Mouse (Mus musculus) cortical plate, adult 2 months (tissue): ENCODE data around the gene Spag7. TPM values are rescaled to one million over a fixed set of nuclear protein-coding genes. Genes with fewer than 3 reads are reported as not detected.

Experiments
- H3K27ac ChIP-seq: fragments of 200-500 bp; 2 replicates; pipeline ENCODE4 v1.5.1; 2012; ENCODE audit warnings: low read length, control low read depth, inconsistent platforms; ENCODE audit not compliant: insufficient read depth
- H3K4me1 ChIP-seq: fragments of 200-500 bp; 2 replicates; pipeline ENCODE4 v1.6.1; 2011; ENCODE audit warnings: low read length; ENCODE audit not compliant: control insufficient read depth, insufficient read depth
- H3K4me3 ChIP-seq: fragments of 200-500 bp; 2 replicates; pipeline ENCODE4 v1.5.1; 2011; ENCODE audit warnings: mild to moderate bottlenecking, low read length, control low read depth; ENCODE audit not compliant: insufficient read depth
- CTCF ChIP-seq: fragments of 200-500 bp; IDR thresholded peaks from 2 replicates; pipeline ENCODE4 v1.5.1; 2011; ENCODE audit warnings: mild to moderate bottlenecking, control low read depth, low read length; ENCODE audit not compliant: insufficient read depth; ENCODE audit errors: extremely low read depth
- POLR2A ChIP-seq: fragments of 200-500 bp; IDR thresholded peaks from 2 replicates; pipeline ENCODE4 v1.6.1; 2011; ENCODE audit warnings: mild to moderate bottlenecking, low read length, control low read depth; ENCODE audit not compliant: insufficient read depth; ENCODE audit errors: extremely low read depth
- polyA plus RNA-seq: library from polyadenylated mRNA; depleted of rRNA; stranded (reverse); fragments of >200 nt; gene quantifications from 2 replicates; pipeline ENCODE4 v1.2.3, GENCODE M21; 2012

Spag7 gene
- polyA plus RNA-seq, 1 experiment: 74.5 TPM

DNA sequence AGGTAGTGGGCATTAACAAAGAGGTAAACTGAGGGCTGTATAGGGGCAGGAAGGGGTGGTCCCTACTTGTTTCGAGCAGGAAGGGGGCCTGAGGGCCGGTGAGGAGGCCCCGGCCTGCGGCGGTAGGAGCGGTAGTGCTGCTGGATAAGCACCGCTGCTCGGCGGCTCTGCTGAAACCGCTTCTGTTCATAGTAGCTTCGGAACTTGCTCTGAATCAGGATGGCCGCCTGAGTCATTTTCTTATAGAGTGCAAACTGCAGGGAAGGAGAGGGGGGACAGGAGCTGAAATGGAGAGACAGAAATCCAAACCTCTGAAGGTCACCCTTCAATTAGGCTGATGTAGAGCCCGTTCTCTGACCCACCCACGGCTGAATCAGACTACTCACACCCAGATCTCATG is 1.3 kb upstream of the Spag7 start:
- Histone ChIP-seq H3K4me3 (0 out of 2 replicates have a peak overlapping the region, but pooled peaks have one; percentile 42), H3K27ac (0 out of 2 replicates have a peak overlapping the region, but pooled peaks have one; percentile 83), H3K4me1 (no peaks in the 10 kb centered on the region)
- TF ChIP-seq POLR2A (no peak), CTCF (no peak)

DNA sequence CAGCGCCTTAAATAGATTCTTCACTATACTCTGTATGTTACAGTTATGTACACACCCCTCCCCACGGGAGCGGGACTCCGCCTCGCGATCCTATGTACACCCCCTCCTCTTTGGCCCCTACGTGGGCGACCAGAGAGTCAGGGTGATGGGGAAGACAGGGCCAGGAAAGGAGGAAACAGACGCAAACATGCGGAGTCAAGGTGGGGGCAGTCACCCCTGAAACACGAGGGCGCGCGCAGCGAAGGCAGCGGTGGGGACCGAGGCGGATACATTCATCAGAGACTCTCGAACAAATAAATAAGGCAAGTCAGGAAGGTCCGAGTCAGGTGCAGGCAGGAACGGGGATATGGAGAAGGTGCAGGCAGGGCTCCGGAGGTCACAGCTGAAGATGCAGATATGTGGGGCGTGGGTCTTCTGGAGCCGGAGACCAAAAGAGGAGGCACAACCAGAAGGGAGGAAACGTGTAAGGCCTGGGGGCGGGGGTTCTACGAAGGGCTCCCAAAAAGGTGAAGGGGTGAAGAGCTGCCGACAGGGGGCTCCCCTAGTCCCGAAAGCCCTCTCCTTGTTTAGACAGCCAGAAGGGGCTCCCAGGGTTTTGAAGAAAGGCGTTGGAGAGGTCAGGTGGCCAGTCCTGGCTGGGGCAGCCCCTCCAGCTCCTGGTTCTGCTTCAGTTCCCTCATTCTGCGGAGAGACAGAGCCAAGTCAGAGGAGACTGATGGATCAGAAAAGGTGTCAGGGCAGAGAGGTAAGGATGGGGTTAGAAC is 548 bp upstream of the Spag7 start:
- H3K4me1 ChIP-seq: no peaks in the 10 kb centered on the region
- peak overlapping the region; percentile 83 for H3K27ac ChIP-seq
- 0 out of 2 replicates have a peak, but pooled peaks have one; percentile 18 for TF ChIP-seq CTCF
- no peak for TF ChIP-seq POLR2A
- H3K4me3 ChIP-seq: peak overlapping the region; percentile 42

DNA sequence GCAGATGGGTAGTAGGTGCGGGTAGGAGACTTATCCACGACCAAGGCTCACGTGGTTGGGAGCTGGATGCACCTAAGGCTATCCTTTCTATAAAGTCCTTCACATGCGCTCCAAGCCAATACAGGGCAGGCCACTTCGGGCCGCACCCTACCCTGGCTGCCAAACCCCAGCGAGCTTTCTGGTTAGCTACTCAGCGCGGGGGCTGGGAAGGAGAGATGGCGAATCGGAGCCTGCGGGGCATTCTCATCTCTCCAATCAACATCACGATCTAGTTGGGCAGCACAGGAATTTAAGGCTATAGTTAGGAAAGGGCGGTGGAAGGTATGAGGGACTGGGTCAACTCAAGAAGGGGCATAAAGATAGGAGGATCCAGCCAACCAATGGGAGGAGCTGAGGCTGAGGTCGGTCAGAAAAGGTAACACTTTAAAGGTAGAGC is 863 bp downstream of the Spag7 start:
- Histone ChIP-seq H3K4me1 (no peaks in the 10 kb centered on the region), H3K27ac (no peak overlapping the region), H3K4me3 (peak overlapping the region; percentile 42)
- TF ChIP-seq POLR2A: no peak
- TF ChIP-seq CTCF: no peak

DNA sequence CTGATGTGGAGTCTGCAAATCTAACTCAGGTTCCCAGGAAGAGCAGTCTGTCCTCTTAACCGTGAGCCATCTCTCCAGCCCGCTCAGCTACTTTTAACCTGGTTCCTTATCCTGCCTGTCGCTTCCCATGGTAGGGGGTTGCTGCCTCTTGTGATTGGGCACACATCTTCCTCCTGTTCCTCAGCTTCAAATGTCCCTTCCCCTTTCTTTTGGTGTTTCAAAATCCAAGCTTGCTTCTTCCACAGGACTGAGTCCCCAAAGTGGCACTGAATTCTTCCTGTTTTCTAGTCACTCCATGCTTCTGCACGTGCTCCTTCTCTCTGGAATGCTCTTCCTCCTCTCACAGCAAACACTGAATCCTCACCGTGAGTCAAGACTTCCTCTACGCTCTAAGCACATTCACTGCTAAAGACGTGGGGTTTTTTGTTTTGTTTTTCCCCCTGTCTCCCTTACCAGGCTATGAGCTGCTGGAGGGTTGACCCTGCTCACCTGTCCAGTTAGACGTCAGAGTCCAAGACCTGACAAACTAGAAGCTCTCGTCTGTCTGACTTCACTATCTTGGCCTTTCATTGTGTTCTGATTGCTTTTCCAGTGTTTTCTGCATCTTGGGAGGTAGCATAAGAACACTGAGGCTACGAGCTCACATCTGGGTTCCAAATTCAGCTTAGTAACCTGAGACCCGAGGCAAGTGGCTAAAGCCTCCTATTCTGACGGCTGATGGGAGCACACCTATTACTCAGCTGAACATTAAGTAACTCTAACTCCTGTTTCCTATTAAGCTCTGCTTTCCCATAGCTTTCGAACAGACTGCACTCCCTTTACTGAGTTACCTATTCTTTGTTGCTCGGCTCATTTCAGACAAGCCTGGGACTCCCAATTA is 1.7 kb downstream of the Spag7 start:
- no peak overlapping the region for H3K27ac ChIP-seq
- H3K4me1 ChIP-seq: no peaks in the 10 kb centered on the region
- TF ChIP-seq CTCF: no peak
- no peak for TF ChIP-seq POLR2A
- peak overlapping the region; percentile 42; the same call in 1 of the 2 replicates for H3K4me3 ChIP-seq

DNA sequence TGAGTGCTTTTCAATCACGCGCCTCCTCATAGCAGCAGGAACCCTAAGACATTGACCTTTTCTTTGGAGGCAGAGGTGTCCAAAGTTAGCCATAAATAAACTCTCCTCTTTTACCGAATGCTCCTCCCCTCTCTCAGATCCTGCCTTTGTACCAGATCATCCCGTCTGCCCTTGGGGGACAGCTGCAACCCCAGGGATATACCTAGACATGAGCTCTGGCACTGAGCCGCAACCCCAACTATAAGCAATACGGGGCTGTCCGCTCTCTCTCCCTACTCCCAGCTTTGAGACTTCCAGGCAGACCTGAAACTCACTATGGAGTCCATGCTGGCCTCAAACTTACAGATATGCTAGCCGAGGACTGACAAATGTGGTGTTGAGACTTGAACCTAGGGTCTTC is 2.5 kb downstream of the Spag7 start:
- Histone ChIP-seq H3K4me3 (no peak overlapping the region), H3K27ac (no peak overlapping the region), H3K4me1 (no peaks in the 10 kb centered on the region)
- TF ChIP-seq CTCF (no peak), POLR2A (no peak)

DNA sequence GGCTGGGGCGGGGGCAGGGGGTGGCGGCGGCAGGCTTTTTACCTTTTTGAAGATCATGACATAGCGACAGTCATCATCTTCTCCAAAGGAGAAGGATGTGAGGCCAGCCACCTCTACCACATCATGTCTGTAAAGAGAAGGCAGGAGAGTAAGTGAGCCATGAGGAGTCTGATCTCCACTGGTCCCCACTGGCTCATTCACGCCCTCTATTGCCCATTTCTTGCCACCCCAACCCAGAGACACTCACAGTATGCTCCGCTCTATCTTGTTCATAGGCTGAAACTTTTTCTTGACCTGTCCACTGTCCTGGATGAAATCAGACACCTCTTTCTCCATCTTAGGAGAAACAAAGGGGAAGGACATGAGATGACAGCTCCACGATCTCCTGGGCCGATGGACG is 4.5 kb downstream of the Spag7 start:
- Histone ChIP-seq H3K4me1 (no peaks in the 10 kb centered on the region), H3K4me3 (no peak overlapping the region), H3K27ac (no peak overlapping the region)
- TF ChIP-seq CTCF (no peak), POLR2A (no peak)

DNA sequence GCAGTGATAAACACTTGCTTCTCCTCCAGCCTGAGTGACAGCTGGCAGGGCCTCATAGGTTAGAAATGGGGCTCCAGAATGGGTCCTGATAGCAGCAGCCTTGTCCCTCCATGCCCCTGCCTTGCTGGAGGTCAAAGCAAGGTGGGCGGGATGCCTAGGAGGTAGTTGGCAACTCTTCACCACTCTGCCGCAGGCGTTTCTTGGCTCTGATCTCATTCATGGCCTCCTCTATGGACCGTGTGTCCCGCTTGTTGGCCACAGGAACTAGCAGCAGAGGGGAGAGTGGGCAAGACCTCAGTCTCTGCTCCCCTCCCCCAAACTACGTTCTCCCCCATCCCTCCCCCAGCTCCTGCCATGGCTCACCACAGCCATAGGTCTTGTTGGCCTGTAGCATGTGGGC is 5.3 kb downstream of the Spag7 start:
- H3K4me3 ChIP-seq: no peak overlapping the region

DNA sequence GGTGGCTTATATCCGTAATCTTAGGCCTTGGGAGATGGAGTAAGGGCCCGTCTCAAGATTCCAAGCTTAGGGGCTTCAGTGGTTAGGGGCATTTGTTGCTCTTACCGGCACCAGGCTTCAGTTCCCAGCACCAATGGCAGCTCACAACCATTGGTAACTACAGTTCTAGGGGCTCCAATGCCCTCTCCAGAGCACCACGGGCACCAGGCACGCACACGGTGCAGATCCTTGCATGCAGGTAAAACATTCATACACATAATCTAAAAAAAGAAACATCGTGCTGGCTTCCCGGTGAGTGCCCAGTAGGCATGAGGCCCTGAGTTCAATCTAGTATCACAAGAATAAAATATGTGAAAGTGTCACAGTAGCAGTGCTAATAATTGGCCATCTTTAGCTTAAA is 6.1 kb downstream of the Spag7 start:
- no peak overlapping the region for H3K4me3 ChIP-seq
- H3K27ac ChIP-seq: no peak overlapping the region
- TF ChIP-seq CTCF: no peak
- TF ChIP-seq POLR2A: no peak
- no peaks in the 10 kb centered on the region for H3K4me1 ChIP-seq

More for the DNA sequence above, 5.3 kb downstream of the Spag7 start:
- TF ChIP-seq CTCF (no peak), POLR2A (no peak)
- no peak overlapping the region for H3K27ac ChIP-seq
- H3K4me1 ChIP-seq: no peaks in the 10 kb centered on the region

DNA sequence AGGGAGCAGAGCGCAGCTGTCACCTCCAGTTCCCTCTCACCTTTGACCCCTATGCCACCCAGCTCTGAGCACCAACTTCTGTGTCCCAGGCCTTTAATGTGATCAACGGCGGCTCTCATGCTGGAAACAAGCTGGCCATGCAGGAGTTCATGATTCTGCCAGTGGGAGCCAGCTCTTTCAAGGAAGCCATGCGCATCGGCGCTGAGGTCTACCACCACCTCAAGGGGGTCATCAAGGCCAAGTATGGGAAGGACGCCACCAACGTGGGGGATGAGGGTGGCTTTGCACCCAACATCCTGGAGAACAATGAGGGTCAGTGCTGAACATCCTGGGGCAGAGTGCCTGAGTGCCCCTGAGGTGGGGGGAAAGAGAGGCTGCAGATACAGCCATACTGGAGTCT is 8.6 kb downstream of the Spag7 start:
- H3K27ac ChIP-seq: no peak overlapping the region
- H3K4me3 ChIP-seq: no peak overlapping the region
- no peaks in the 10 kb centered on the region for H3K4me1 ChIP-seq
- TF ChIP-seq CTCF: no peak
- no peak for TF ChIP-seq POLR2A
